Mouse (Mus musculus) liver, postnatal 0 days (tissue): ENCODE results near the gene Myh6. TPM values are rescaled to one million over a fixed set of nuclear protein-coding genes. Genes with fewer than 3 reads are reported as not detected.

Source experiments
- ATAC-seq: fragments of 200-750 bp; cut with Nextera tagmentation; 2 replicates; pipeline ENCODE4 v1.8.0; 2017; ENCODE audit warnings: mild to moderate bottlenecking, moderate library complexity
- DNase-seq: peaks from one replicate; pipeline ENCODE4 v3.0.0-alpha.2; 2016
- H3K27ac ChIP-seq: fragments of 300-500 bp; sonication (generic); 2 replicates; pipeline ENCODE4 v1.5.1; 2014; ENCODE audit warnings: antibody characterized with exemption, moderate library complexity, mild to moderate bottlenecking, low read depth
- H3K27me3 ChIP-seq: fragments of 300-500 bp; sonication (generic); 2 replicates; pipeline ENCODE4 v1.6.1; 2014; ENCODE audit warnings: low read length, control low read depth, mixed read lengths; ENCODE audit not compliant: insufficient read depth
- H3K36me3 ChIP-seq: fragments of 300-500 bp; sonication (generic); replicated peaks from 2 replicates; pipeline ENCODE4 v1.6.1; 2014; ENCODE audit warnings: mild to moderate bottlenecking, control low read depth, low read length, moderate library complexity, mixed read lengths; ENCODE audit not compliant: insufficient read depth
- H3K4me1 ChIP-seq: fragments of 300-500 bp; sonication (generic); 2 replicates; pipeline ENCODE4 v1.6.1; 2014; ENCODE audit warnings: antibody characterized with exemption, mild to moderate bottlenecking, control low read depth; ENCODE audit not compliant: insufficient read depth
- H3K4me2 ChIP-seq: fragments of 300-500 bp; sonication (generic); 2 replicates; pipeline ENCODE4 v1.6.1; 2014; ENCODE audit warnings: low read depth, mild to moderate bottlenecking, low read length, moderate library complexity, mixed read lengths
- H3K4me3 ChIP-seq: fragments of 300-500 bp; sonication (generic); 2 replicates; pipeline ENCODE4 v1.5.1; 2014; ENCODE audit warnings: low read depth, low read length
- H3K9ac ChIP-seq: fragments of 300-500 bp; sonication (generic); replicated peaks from 2 replicates; pipeline ENCODE4 v1.6.1; 2014; ENCODE audit warnings: mild to moderate bottlenecking, moderate library complexity
- H3K9me3 ChIP-seq: fragments of 300-500 bp; sonication (generic); 2 replicates; pipeline ENCODE4 v1.6.1; 2016; ENCODE audit warnings: mild to moderate bottlenecking, control low read depth, low read length, mixed read lengths
- CTCF ChIP-seq: sonication (generic); IDR thresholded peaks from 2 replicates; pipeline ENCODE4 v1.5.1; 2016; ENCODE audit warnings: antibody characterized with exemption, low read depth
- EP300 ChIP-seq: IDR thresholded peaks from 2 replicates; pipeline ENCODE4 v1.6.1; 2016; ENCODE audit warnings: antibody characterized with exemption, low read depth, mild to moderate bottlenecking
- WGBS: fragments of 180-500 bp; shearing (Covaris S2); extraction: QIAGEN DNeasy Blood & Tissue Kit; methylation state at CpG from one replicate; pipeline ENCODE4 v1.1.7; 2014; ENCODE audit not compliant: insufficient replicate concordance; 5-methylcytosine and 5-hydroxymethylcytosine counted together
- polyA plus RNA-seq: library from polyadenylated mRNA; unstranded; fragments of >200 nt; fragmentation: Nextera tagmentation; extraction: Ambion mirVana; gene quantifications from 2 replicates; pipeline ENCODE4 v1.2.1, GENCODE M21; 2015

Gene Myh6
- polyA plus RNA-seq, 1 experiment from 2014 or later = 0.36 TPM

GRCm38 (mm10) chr14:54939434-54940175 is 27.1 kb downstream of the Myh6 start:
- Histone ChIP-seq H3K27ac (no peak overlapping the region), H3K4me1 (no peaks in the 10 kb centered on the region), H3K36me3 (no peaks in the 10 kb centered on the region), H3K4me3 (no peak overlapping the region), H3K4me2 (no peak overlapping the region), H3K9me3 (no peaks in the 10 kb centered on the region), H3K27me3 (no peaks in the 10 kb centered on the region), H3K9ac (no peak overlapping the region)
- peak; percentile 89 for TF ChIP-seq CTCF
- TF ChIP-seq EP300 = no peak
- peak; percentile 60; the same call in 1 of the 2 replicates for ATAC-seq
- DNase-seq = peak; percentile 66
- whole genome bisulfite sequencing = 47% methylated on average over 12 of the region's 12 CpGs

- Histone ChIP-seq H3K9ac (no peak overlapping the region), H3K4me3 (no peak overlapping the region), H3K4me1 (no peaks in the 10 kb centered on the region), H3K36me3 (no peaks in the 10 kb centered on the region), H3K27me3 (no peaks in the 10 kb centered on the region), H3K9me3 (no peaks in the 10 kb centered on the region), H3K27ac (no peak overlapping the region), H3K4me2 (no peak overlapping the region)
- ATAC-seq (no peak), DNase-seq (no peak)
- WGBS = 71% methylated on average over 15 of the region's 15 CpGs
- TF ChIP-seq CTCF (no peak), EP300 (no peak)
Measured at GRCm38 (mm10) chr14:54938431-54939219, 28.1 kb downstream of the Myh6 start.

GRCm38 (mm10) chr14:54937361-54938182 is 29.2 kb downstream of the Myh6 start:
- Histone ChIP-seq H3K27ac (no peak overlapping the region), H3K27me3 (no peaks in the 10 kb centered on the region), H3K9ac (no peak overlapping the region), H3K4me1 (no peaks in the 10 kb centered on the region), H3K4me3 (no peak overlapping the region), H3K4me2 (no peak overlapping the region), H3K36me3 (no peaks in the 10 kb centered on the region), H3K9me3 (no peaks in the 10 kb centered on the region)
- WGBS = 78% methylated on average over 16 of the region's 16 CpGs
- no peak for TF ChIP-seq CTCF
- TF ChIP-seq EP300 = no peak
- no peak for ATAC-seq
- DNase-seq = no peak

- TF ChIP-seq CTCF = no peak
- no peak for TF ChIP-seq EP300
- WGBS = 39% methylated on average over 6 of the region's 6 CpGs
- no peaks in the 10 kb centered on the region for H3K36me3 ChIP-seq
- no peak overlapping the region for H3K27ac ChIP-seq
- H3K4me2 ChIP-seq = no peak overlapping the region
- H3K9ac ChIP-seq = no peak overlapping the region
- no peak overlapping the region for H3K4me3 ChIP-seq
- no peaks in the 10 kb centered on the region for H3K4me1 ChIP-seq
- no peaks in the 10 kb centered on the region for H3K9me3 ChIP-seq
- no peaks in the 10 kb centered on the region for H3K27me3 ChIP-seq
- ATAC-seq (no peak), DNase-seq (no peak)
Measured at GRCm38 (mm10) chr14:54936831-54937160, 29.9 kb downstream of the Myh6 start.

- Histone ChIP-seq H3K9ac (no peak within 1 kb of the TSS), H3K27ac (no peak within 1 kb of the TSS), H3K27me3 (no peaks in the 10 kb centered on the region), H3K9me3 (no peaks in the 10 kb centered on the region), H3K36me3 (no peaks in the 10 kb centered on the region), H3K4me2 (no peak within 1 kb of the TSS), H3K4me3 (no peak within 1 kb of the TSS), H3K4me1 (no peaks in the 10 kb centered on the region)
- no peak for DNase-seq
- ATAC-seq = no peak
- 39% methylated on average over 8 of the region's 8 CpGs for WGBS
- TF ChIP-seq CTCF = no peak
- TF ChIP-seq EP300 = no peak
Measured at GRCm38 (mm10) chr14:54935904-54936830, 30.6 kb downstream of the Myh6 start, which contains the start of gene Cmtm5. Cmtm5 (plus strand) TSS chr14:54936261.
